Mouse (Mus musculus) ES-Bruce4 (cell line): Measurements from ENCODE around the gene Bcl11a.

ENCODE experiments used
- CTCF ChIP-seq: IDR thresholded peaks from one replicate; pipeline ENCODE4 v1.8.1; 2011; ENCODE audit warnings: low read depth, low read length
- EP300 ChIP-seq: IDR thresholded peaks from 2 replicates; pipeline ENCODE4 v1.6.1; 2011; ENCODE audit warnings: low read depth, low read length; ENCODE audit not compliant: insufficient read depth

- TF ChIP-seq CTCF (no peak), EP300 (no peak)
Measured at GRCm38 (mm10) chr11:24217741-24218333, 140.0 kb downstream of the Bcl11a start.
